ENCODE assay signal across 26 mouse cellular contexts in genomic region chr2:5649226-5649625, GRCm38 (mm10).
A peak's percentile ranks its signal among the peaks of the same experiment; 100 is the strongest.
DNase-seq lines count a peak whose midpoint lies in the region; ATAC-seq and TF ChIP-seq lines count a peak whose summit lies in the region.
"Had no signal": no experiment of that assay in that cellular context is flagged by ENCODE, and none has a peak within 500 bp of the region (broad histone marks: within the 10 kb centered on the region; RNA-seq: fewer than 3 reads in every experiment).

No protein-coding gene starts in this region.

- no peak for TF ChIP-seq EP300 in stomach, postnatal 0 days (optimal IDR thresholded peaks at IDR 0.05)

- peak overlapping the region; percentile 32; the same call in 1 of the 2 replicates for H3K27ac ChIP-seq in layer of hippocampus, adult 2 months
- H3K27ac ChIP-seq in stomach, embryonic 16.5 days (ENCODE audit: low read length) = 0 out of 2 replicates have a peak overlapping the region, but pooled peaks have one; percentile 11
- H3K27ac ChIP-seq in stomach, postnatal 0 days (replicated peaks) = no peak overlapping the region
- H3K27ac ChIP-seq: embryonic facial prominence, embryonic 15.5 days; forebrain, embryonic 12.5 days; forebrain, embryonic 15.5 days; heart, embryonic 13.5 days; hindbrain, embryonic 14.5 days; hindbrain, postnatal 0 days had no signal

- TF ChIP-seq CTCF in layer of hippocampus, adult 2 months (conservative IDR thresholded peaks at IDR 0.05) = no peak
- TF ChIP-seq CTCF in stomach, postnatal 0 days (IDR thresholded peaks at IDR 0.05; ENCODE audit: low read depth) = no peak

- H3K4me3 ChIP-seq in layer of hippocampus, adult 2 months = no peak overlapping the region
- no peak overlapping the region for H3K4me3 ChIP-seq in stomach, embryonic 16.5 days (replicated peaks; ENCODE audit: low read length)
- H3K4me3 ChIP-seq in stomach, postnatal 0 days (ENCODE audit: low read depth, low read length) = no peak overlapping the region
- H3K4me3 ChIP-seq: embryonic facial prominence, embryonic 15.5 days; forebrain, embryonic 12.5 days; forebrain, embryonic 15.5 days; heart, embryonic 13.5 days had no signal

- peak; percentile 54 to 70 for DNase-seq in cerebellum, postnatal 14 days
- DNase-seq in cerebellum, adult 9-10 months = no peak
- DNase-seq in layer of hippocampus, adult 2 months (ENCODE audit: low spot score in 2 of 2) = no peak
- DNase-seq in layer of hippocampus, adult 11-12 months (ENCODE audit: low spot score) = no peak
- DNase-seq in stomach, postnatal 0 days (ENCODE audit: low spot score) = no peak
- DNase-seq in gastrocnemius, postnatal 14 days = no peak
- DNase-seq: B cell, adult 2 months; cerebellum, adult 11 months; cerebellum, adult 2 months; cerebellum, postnatal 25 days; embryo, embryonic 11 days; gastrocnemius, postnatal 10 days; heart, postnatal 14 days; heart, postnatal 4 days had no signal

- no peak; the same call in 1 of the 2 replicates for ATAC-seq in stomach, embryonic 16.5 days (ENCODE audit: insufficient read depth, low FRiP score)
- ATAC-seq in stomach, postnatal 0 days (ENCODE audit: low FRiP score, low TSS enrichment) = no peak
- ATAC-seq: forebrain, embryonic 15.5 days; hindbrain, postnatal 0 days; inflammation-experienced regulatory T-cells, adult 6 months; intestine, embryonic 16.5 days; Patski had no signal

- no peaks in the 10 kb centered on the region for H3K9me3 ChIP-seq in stomach, embryonic 16.5 days (replicated peaks; ENCODE audit: control insufficient read depth, low read length)
- H3K9me3 ChIP-seq in stomach, postnatal 0 days (ENCODE audit: control insufficient read depth, low read length) = no peaks in the 10 kb centered on the region
- H3K9me3 ChIP-seq: embryonic facial prominence, embryonic 15.5 days; forebrain, embryonic 12.5 days; forebrain, embryonic 15.5 days; G1E; heart, embryonic 13.5 days had no signal

- no peaks in the 10 kb centered on the region for H3K27me3 ChIP-seq in stomach, embryonic 16.5 days (ENCODE audit: control insufficient read depth, insufficient read depth, low read length)
- no peaks in the 10 kb centered on the region for H3K27me3 ChIP-seq in stomach, postnatal 0 days (ENCODE audit: control insufficient read depth, insufficient read depth, low read length)
- H3K27me3 ChIP-seq: CH12.LX; embryonic facial prominence, embryonic 15.5 days; forebrain, embryonic 12.5 days; forebrain, embryonic 15.5 days; heart, embryonic 13.5 days; Patski had no signal

- 0 out of 2 replicates have a peak, but pooled peaks cover 3% of the 10 kb centered on the region for H3K4me1 ChIP-seq in stomach, embryonic 16.5 days (ENCODE audit: control insufficient read depth, insufficient read depth, low read length)
- no peaks in the 10 kb centered on the region; the same call in 1 of the 2 replicates for H3K4me1 ChIP-seq in stomach, postnatal 0 days (replicated peaks; ENCODE audit: control insufficient read depth, insufficient read depth)
- H3K4me1 ChIP-seq: embryonic facial prominence, embryonic 15.5 days; forebrain, embryonic 12.5 days; heart, embryonic 13.5 days had no signal

- intact Hi-C loops in gastrocnemius, postnatal 14 days (cut with DNase I; ENCODE audit: low total_unique reads) = no loop called here

- 68% methylated on average over 5 of the region's 5 CpGs for WGBS in stomach, embryonic 16.5 days
- 54% methylated on average over 5 of the region's 5 CpGs for WGBS in stomach, postnatal 0 days

- H3K9ac ChIP-seq in stomach, embryonic 16.5 days (ENCODE audit: low read length) = no peak overlapping the region
- no peak overlapping the region for H3K9ac ChIP-seq in stomach, postnatal 0 days (ENCODE audit: low read length)
- H3K9ac ChIP-seq: embryonic facial prominence, embryonic 15.5 days; forebrain, embryonic 12.5 days; forebrain, embryonic 15.5 days; heart, embryonic 13.5 days; hindbrain, embryonic 14.5 days had no signal

- H3K36me3 ChIP-seq in stomach, embryonic 16.5 days (ENCODE audit: control insufficient read depth, insufficient read depth, low read length) = no peaks in the 10 kb centered on the region
- H3K36me3 ChIP-seq in stomach, postnatal 0 days (ENCODE audit: control insufficient read depth, insufficient read depth, low read length) = no peaks in the 10 kb centered on the region
- H3K36me3 ChIP-seq: embryonic facial prominence, embryonic 15.5 days; forebrain, embryonic 12.5 days; forebrain, embryonic 15.5 days; G1E; heart, embryonic 13.5 days had no signal

- no peak overlapping the region for H3K4me2 ChIP-seq in stomach, embryonic 16.5 days (ENCODE audit: low read depth, low read length)
- no peak overlapping the region for H3K4me2 ChIP-seq in stomach, postnatal 0 days (replicated peaks; ENCODE audit: low read depth)
- H3K4me2 ChIP-seq: embryonic facial prominence, embryonic 15.5 days; forebrain, embryonic 12.5 days; forebrain, embryonic 15.5 days; heart, embryonic 13.5 days; hindbrain, embryonic 14.5 days had no signal

Comparison
In these comparisons a context has a peak if more than half of its experiments do, and no peak if none do; other contexts are left out.
1. DNase-seq: peak in cerebellum, postnatal 14 days (2 of 2); none in cerebellum, adult 9-10 months (single experiment), layer of hippocampus, adult 2 months (0 of 2), layer of hippocampus, adult 11-12 months (single experiment), stomach, postnatal 0 days (single experiment) and gastrocnemius, postnatal 14 days (single experiment).